Mouse (Mus musculus) MEL-GATA-1-ER (cell line): ENCODE results near the gene Morn3.

Source experiments
- DNase-seq: peaks from one replicate; pipeline ENCODE4 v3.0.0-alpha.2; 2012; ENCODE audit warnings: low read depth; ENCODE audit errors: extremely low read depth

Morn3 gene

DNA sequence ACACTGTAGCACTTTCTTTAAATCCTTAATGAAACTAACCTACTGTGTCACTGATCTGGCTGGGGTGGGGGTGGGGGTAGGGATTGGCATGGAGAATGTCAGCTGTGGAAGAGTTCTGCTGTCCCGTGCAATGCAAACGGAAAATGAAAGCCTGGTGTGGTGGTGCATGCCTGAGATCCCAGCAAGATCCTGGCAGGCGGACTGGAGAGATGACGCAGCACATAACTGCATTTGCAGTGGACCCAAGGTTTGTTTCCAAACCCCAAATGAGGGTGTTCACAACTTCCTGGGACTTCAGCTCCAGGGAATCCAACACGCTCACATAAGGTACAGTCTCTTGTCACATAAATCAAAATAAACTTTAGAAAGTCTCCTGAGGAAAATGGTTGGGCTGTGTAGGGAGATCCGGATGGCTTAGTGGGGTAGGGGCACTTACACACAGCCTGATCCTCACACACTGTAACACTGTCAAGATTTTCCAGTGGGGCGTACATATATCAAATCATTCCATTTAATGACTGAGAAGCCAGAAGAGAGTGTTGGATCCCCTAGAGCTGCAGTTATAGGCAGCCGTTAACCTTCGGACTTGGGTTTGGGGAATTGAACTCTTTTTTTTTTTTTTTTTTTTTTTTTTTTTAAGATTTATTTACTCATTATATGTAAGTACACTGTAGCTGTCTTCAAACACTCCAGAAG lies 14.0 kb upstream of the Morn3 start:
- peak; percentile 68 for DNase-seq

DNA sequence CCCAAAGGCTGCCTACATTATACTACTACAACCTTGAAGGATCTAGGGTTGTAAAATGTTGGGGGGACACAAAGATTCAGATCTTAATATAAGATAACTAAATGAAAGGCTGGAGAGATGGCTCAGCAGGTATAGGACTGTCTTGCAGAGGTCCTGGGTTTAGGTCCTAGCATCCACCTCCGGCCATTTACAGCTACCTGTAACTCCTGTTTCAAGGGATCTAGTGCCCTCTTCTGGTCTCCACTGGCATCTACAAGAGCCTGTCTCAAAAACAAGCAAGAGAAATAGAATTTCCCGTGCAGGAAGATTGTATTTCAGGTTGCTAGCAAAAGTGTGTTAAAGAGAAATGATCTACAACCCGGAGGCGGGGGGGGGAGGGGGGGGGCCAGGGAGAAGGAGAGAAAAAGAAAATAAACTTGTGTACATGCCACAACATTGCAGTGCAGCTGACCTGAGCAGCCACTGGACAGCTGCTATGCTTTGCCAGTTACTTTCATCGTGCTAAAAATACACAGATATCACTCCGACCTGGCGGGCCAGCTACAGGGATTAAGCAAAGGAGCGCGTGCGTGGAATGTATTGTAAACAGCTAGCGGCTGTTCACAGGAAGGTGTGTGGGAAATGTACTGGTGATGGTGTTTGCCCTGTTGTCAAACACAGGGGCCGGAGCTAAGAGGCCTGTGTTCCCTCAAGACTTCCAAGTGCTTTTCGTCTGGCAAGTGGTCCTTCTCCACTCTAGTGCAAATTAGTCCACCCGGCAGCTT lies 13.1 kb upstream of the Morn3 start:
- peak; percentile 76 for DNase-seq

DNA sequence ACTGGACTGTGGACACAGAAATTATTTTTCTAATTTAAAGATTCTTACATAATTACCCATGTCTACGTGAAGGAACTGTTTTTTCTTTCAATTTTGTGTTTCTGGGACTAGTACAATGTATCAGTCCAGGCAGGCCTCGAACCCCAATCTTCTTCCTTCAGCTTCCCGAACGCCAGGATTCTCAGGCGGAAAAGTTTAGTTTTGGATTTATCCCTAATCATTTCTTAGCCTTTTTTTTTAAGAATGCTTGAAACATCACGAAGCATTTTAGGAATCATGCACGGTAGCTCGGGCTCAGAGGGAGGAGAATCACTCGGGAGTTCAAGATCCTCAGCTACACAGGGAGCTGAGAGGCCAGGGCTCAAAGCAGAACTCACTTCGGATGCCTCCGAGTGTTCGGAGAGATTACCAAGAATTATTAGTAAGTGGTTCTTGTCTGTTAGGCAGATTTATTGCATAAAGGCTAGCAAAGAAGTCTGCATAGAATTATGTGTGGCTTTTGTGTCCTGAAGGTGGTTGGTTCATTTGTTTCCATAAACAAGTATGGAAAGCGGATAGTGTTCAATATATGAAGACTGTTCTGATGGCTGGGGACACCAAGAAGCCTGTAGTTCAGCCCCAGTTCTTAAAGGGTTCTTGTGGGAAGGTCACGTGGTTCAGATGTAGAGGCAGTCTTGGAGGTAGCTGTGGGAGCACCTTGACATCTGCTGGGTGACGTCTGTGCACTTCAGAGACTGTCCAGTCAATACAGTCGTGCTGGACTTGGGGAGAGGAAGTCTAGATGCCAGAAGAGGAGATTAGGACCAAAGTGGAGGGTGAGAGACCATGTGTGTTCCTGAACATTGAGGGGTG lies 11.7 kb upstream of the Morn3 start:
- no peak for DNase-seq

DNA sequence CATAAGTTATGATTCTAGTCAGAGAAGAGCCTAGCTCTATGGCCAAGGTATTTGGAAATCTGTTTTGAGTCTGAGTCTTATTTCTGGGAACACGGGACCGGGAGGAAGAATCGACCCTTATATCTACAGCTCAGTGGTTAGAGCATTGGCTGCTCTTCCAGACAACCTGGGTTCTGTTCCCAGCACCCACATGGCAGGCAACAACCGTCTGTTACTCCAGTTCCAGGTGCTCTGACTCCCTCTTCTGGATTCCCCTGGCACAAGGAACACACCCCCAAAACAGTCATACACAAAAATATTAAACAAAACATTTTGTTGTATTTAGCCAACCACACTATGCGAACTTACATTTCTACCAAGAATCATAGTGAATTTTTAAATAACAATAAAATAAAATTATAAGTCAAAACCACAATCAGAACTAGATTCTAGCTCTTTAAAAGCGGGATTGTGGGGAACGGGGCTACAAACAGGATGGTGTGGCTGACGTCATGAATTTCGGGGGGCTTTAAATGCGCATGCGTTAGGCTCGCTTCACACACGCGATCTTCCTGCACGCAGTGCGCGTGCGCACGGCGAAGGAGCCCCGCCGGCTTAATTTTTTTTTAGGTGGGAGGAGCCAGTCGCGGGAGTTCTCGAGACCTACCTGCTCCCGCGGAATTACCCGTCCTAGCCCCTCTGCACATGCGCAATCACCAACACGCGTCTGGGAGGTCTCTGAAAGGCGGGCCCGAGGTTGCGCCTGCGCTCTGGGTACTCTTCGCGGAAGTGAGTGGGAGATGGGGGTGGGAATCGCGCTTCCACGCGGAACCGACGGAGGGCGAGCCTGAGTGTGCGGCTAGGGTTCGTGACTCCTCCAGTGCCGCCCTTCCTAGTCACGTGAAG lies 10.8 kb upstream of the Morn3 start:
- DNase-seq, result peak; percentile 96

DNA sequence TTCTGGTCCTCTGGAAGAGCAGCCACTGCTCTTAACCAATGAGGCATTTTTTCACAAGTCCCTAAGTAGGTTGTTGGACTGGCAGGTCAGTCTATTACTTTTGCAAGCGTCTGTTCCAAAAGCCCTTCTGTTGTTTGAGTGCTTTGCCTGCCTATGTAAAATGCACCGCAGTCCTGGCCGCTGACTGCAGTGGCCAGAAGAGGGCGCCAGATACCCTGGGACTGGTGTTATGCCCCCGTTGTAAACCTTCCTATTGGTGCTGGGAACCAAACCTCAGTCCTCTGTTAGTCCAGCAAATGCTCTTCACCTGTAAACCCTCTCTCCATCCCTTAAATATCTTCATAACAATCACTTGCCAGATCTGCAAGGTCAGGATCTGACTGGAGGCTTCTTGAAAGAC lies 4.9 kb upstream of the Morn3 start:
- DNase-seq, result no peak

DNA sequence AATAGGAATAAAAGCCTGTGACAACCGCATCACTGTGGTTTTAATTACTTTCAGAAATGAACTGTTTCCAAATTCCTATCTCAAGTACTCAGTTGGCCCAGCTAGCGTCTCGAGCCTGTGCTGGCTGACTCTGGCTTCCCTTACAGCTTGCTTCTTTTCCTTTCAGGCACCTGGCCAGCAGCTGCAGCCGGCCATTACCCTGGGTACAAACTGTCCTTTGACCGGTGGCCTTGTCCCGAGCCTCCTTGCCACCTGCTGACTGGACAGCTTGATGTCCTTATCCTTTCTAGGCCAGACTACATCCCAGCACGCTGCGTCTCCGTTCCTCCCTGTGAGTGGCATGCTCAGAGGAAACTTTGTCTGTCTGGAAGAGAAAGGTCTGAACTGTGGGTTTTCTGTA lies 4.1 kb upstream of the Morn3 start:
- DNase-seq, result no peak

DNA sequence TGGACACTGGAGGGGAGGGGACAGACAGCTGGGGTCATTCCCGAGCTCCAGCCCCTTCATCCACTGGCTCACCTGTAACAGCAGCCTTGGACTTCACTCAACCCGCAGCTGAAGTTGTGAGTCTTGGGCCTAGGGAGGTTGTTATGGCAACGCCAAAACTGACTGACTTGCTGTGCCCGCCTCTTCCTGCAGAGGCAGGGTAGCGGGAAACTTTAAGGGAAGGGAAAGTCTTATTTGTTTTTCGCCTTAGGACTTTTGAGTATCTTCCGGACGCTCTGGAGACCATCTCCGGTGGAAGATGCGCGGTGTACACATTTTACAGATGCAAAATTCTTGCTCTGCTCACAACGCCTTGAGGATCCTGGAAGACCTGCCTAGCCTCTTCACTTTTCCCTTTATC lies 2.5 kb upstream of the Morn3 start:
- no peak for DNase-seq

DNA sequence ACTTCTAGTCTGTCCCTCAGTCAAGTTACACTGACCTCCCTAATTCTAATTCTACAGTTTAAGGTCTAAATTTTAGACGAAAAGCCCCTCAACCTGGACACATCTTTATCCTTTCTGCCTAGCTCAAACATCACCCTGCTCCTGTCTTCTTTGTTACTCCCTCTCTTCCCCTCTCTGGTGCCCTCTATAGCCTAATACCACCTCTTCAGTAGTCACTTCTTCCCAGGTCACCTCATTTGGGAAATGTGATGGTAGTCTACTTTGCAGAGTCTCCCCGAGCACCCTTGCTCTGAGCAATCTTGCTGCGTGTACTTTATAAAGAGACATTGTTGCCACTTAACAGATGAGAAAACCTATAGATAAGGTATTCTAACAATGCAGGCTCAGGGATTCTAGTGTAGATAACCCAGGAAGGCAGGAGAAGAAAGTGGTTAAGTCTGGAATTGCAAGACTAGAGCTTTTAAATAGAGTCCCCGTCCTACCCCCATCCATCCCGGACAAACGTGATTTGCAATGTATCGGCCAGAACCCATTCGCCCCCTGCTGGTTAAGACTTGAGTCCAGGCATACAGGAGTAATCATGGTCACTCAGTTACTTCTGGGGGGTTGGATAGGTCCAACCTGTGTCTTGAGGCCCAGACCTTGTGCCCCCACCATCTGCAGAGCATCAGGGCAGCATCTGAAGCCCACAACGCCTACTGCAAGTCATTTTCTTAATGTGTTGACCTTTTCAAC lies 1.1 kb downstream of the Morn3 start:
- DNase-seq, result no peak

DNA sequence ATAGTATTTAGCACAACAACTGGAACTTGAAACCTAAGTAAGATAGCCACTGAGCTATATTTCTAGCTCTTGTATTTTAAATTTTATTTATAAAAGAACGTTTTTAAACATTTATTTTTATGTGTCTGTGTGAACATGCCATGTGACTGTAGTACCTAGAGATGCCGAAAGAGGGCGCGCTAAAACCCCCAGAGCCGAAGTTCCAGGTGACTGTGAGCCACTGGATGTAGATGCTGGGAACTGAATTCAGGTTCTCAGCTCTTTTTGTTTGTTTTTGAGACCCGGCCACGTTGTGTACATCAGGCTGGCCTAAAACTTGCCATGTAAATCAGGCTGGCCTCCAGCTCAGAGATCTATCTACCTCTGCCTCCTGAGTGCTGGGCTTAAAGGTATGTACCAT lies 3.0 kb downstream of the Morn3 start:
- DNase-seq, result no peak

DNA sequence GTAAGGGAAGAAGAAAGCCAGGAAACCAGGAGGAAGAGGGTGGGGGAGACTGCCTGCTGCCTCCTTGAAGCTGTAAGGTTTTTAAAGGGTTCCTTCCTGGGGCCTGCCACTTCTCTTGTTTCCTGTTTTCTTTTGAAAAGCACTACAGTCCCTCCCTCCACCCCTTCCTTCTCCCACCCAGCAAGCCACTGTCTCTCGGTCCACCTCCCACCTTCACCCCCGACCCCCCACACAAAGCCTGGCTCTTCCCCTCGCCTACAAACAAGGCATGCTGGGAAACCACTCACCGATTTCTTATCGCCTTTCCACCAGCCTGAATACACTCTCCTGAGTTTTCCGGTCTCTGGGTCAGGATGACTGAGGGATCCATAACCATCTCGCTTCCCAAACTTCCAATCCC lies 6.0 kb downstream of the Morn3 start:
- DNase-seq, result no peak

DNA sequence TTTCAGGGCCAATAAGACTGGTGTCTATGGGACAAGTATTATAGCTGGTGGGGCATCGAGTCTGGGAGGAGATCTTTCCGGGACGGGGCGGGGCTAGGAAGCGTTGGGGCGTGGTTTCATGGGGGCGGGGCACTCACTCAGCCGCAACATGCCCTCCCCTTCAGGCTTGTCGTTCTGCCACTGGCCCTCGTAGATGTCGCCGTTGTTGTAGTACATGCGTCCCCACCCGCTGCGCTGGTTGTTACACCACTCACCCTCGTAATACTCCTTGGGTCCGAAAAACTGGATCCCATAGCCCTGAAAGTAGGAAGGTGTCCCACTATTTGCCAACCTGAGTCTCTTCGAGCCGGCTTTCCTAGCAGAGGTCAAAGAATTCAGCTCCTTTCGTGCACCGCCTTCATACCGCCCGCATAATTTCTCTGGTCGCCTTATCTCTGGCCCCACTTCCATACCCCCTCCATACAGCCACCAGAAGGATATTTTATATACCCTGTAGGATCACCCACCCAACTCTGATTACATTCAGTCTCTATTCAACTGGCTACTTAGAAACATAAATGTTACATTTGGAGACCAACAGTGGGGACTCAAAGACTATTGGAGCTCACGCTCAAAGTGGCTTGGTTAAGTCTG lies 7.6 kb downstream of the Morn3 start:
- DNase-seq, result peak; percentile 83

DNA sequence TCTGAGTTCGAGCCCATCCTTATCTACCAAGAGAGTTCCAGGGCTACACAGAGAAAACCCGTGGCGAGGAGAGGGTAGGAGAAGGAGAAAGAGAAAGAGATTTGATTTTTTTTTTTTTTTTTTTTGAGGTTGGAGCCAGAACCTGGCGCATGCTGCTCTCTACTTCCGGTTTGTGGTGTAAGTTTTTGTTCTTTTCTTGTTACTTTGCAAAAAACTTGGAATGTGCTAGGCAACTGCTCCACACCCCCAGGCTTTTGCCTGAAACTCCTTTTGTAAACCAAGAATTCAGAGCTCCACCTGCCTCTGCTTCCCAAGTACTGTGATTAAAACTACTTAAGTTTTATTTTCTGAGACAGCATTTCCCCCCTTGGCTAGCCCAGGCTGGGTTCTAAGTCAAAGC lies 8.7 kb downstream of the Morn3 start:
- DNase-seq, result no peak

DNA sequence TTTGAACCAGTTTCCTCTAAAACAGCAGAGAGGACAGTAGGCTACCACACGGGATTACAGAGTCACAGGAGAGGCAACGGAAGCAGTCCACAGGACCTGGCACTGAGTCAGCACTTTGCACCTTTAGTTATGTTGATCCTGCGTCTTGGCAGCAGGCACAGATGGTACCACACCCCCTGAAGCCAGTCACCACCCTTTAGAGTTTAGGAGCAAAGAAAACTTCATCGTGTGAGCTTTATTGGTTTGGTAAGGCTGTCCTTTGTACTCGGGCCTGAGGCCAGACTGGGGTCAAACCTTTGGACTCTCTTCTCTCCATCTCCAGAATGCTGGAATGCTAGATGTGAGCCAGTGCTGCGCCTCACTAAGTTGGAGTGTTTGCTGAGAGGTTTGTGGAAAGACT lies 11.3 kb downstream of the Morn3 start:
- no peak for DNase-seq

DNA sequence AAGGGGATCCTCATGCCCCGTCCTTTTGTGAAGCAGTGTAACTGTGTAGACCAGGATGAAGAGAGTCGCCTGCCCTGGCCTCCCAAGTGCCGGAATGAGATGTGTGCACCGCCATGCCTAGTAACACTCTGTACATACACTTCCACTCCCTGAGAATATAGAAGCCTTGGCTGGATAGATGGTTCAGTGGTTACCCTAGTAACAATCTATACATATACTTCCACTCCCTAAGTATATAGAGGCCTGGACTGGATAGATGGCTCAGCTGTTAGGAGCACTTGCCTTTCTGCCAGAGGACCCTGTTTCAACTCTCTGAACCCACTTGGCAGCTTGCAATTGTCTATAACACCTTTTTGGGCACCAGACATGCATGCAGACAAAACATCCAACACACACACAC lies 11.7 kb downstream of the Morn3 start:
- no peak for DNase-seq

DNA sequence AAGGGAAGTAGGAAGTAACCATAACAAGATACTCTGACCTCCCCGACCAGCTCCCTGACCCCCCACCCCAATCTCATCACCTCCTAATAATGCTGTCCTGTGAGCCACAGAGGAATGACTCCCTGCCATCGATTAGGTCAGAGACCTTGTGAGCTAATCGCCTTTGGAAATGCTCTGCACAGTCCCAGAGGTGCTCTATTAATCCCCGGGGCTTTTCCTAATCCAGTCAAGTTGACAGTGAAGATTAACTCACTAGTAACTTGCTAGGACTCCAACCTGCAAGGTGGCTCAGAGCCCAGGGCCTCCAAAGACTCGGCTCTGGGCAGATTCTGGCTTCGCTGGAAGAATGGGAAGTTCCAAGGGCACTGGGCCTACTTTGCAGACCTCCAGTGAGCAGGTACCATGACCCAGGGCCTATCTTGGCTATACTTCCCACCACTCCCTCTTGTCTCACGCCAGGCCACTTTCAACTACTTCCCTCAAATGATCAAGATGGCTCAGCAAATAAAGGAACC lies 13.1 kb downstream of the Morn3 start:
- no peak for DNase-seq

DNA sequence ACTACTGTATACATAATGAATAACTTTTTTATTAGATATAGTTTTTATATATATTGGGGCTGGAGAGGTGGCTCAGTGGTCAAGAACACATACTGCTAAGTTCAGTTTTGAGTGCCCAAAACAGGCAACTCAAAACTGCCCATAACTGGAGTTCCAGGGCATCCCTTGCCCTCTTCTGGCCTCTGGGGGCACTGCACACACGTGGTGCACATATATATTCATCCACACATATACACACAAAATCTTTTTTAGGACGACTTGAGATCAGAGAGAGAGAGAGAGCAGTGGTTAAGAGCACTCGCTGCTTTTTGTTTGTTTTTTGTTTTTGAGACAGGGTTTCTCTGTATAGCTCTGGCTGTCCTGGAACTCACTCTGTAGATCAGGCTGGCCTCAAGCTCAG lies 15.5 kb downstream of the Morn3 start:
- no peak for DNase-seq

DNA sequence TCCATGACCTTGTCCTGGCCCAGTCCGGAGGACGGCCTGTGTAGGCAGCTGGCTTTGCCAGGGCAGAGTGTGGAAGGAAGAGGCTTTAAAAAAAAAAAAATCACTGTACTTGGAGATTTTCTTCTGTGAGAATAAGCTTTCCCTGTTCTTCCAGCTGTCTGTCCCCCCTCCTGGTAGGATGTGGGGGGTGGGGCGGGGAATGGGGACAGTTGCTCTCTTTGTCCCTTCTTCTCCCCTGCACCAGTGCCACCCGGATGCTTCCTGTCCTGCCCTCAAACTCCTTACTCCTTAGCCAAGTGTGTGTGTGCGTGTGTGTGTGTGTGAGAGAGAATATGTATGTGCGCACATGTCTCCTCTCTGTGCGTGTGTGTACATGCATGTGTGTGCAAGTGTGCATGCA lies 17.1 kb downstream of the Morn3 start:
- no peak for DNase-seq

DNA sequence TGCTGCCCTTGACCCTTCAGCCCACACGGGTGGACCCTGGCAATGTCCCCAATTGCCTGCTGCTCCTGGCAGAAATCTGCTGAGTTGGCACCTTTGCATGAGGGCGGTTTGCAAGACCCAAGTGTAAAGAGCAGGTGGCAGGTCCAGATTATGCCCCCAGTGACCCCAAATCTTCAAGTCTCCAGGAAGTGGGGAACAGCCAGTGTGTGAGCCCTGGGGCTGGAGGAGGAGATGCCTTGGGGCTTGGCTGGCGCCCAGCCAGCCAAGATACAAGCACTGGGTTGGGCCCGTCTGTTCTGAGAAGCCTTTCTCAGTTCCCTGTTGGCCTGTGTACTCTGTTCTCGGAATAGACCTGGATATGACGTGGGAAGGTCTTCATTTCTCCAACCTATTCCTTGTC lies 19.4 kb downstream of the Morn3 start:
- DNase-seq, result peak; percentile 47

DNA sequence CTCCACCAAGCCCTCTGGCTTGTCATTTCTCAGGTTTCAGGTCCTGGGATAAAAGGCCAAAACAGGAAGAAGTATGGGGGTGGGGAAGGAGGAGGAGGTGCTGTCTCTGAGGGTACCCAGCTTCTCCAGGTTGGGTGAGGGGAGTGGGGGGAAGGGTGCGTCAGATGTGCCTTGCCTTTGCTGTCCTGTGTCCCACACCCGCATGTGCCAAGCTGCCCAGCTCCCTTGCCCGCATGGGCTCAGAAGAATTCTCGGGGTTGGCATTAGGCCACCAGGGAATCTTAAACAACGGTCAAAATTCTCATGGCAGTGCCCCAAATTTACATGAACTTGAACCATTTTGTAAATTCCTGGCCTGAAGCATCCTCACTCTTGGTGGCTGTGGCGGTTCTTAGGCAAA lies 20.4 kb downstream of the Morn3 start:
- no peak for DNase-seq
